Mouse (Mus musculus): Measurements from ENCODE around the gene Tmigd3.

- TF ChIP-seq CTCF (IDR thresholded peaks at IDR 0.05; ENCODE audit: extremely low read depth, insufficient read length, insufficient replicate concordance, low read depth, low read length), result no peak
- TF ChIP-seq POLR2A (IDR thresholded peaks at IDR 0.05; ENCODE audit: low read depth, low read length), result no peak
These were observed 6.6 kb upstream of the Tmigd3 start for GRCm38 (mm10) chr3:105864123-105864522.
